Mouse (Mus musculus) hindbrain, embryonic 14.5 days (tissue): ENCODE data around the gene Vkorc1. TPM values are rescaled to one million over a fixed set of nuclear protein-coding genes. Genes with fewer than 3 reads are reported as not detected.
"Not testable (repeated sequence)": the region's sequence is repeated elsewhere in the genome, so short reads cannot be mapped to it uniquely, and the experiment has no call there.

Source experiments
- ATAC-seq: fragments of 200-750 bp; cut with Nextera tagmentation; 2 replicates; pipeline ENCODE4 v1.8.0; 2017; ENCODE audit warnings: moderate number of reproducible peaks, mild to moderate bottlenecking, moderate TSS enrichment, moderate library complexity; ENCODE audit not compliant: low FRiP score
- DNase-seq: peaks from one replicate; pipeline ENCODE4 v3.0.0-alpha.2; 2015; ENCODE audit warnings: low spot score
- H3K27ac ChIP-seq: fragments of 300-500 bp; sonication (generic); 2 replicates; pipeline ENCODE4 v1.5.1; 2014; ENCODE audit warnings: mild to moderate bottlenecking, moderate library complexity
- H3K27me3 ChIP-seq: fragments of 300-500 bp; sonication (generic); 2 replicates; pipeline ENCODE4 v1.6.1; 2014; ENCODE audit warnings: mild to moderate bottlenecking, low read length, mixed read lengths; ENCODE audit not compliant: control insufficient read depth, insufficient read depth
- H3K36me3 ChIP-seq: fragments of 300-500 bp; sonication (generic); replicated peaks from 2 replicates; pipeline ENCODE4 v1.6.1; 2014; ENCODE audit not compliant: control insufficient read depth, insufficient read depth
- H3K4me1 ChIP-seq: fragments of 300-500 bp; sonication (generic); replicated peaks from 2 replicates; pipeline ENCODE4 v1.6.1; 2014; ENCODE audit warnings: antibody characterized with exemption, low read length, mixed read lengths; ENCODE audit not compliant: control insufficient read depth, insufficient read depth
- H3K4me2 ChIP-seq: fragments of 300-500 bp; sonication (generic); replicated peaks from 2 replicates; pipeline ENCODE4 v1.6.1; 2014; ENCODE audit warnings: mild to moderate bottlenecking, moderate library complexity
- H3K4me3 ChIP-seq: fragments of 300-500 bp; sonication (generic); replicated peaks from 2 replicates; pipeline ENCODE4 v1.5.1; 2014; ENCODE audit warnings: mild to moderate bottlenecking, low read length
- H3K9ac ChIP-seq: fragments of 300-500 bp; sonication (generic); 2 replicates; pipeline ENCODE4 v1.6.1; 2014
- H3K9me3 ChIP-seq: fragments of 300-500 bp; sonication (generic); 2 replicates; pipeline ENCODE4 v1.6.1; 2016; ENCODE audit warnings: low read length; ENCODE audit not compliant: control insufficient read depth
- WGBS: fragments of 180-500 bp; shearing (Covaris S2); extraction: QIAGEN DNeasy Blood & Tissue Kit; methylation state at CpG from one replicate; pipeline ENCODE4 v1.1.7; 2014; 5-methylcytosine and 5-hydroxymethylcytosine counted together
- polyA plus RNA-seq: library from polyadenylated mRNA; unstranded; fragments of >200 nt; fragmentation: Nextera tagmentation; extraction: Ambion mirVana; gene quantifications from 2 replicates; pipeline ENCODE4 v1.2.1, GENCODE M21; 2014

Gene Vkorc1
- polyA plus RNA-seq, 1 experiment from 2014 or later, result 81.8 TPM

DNA sequence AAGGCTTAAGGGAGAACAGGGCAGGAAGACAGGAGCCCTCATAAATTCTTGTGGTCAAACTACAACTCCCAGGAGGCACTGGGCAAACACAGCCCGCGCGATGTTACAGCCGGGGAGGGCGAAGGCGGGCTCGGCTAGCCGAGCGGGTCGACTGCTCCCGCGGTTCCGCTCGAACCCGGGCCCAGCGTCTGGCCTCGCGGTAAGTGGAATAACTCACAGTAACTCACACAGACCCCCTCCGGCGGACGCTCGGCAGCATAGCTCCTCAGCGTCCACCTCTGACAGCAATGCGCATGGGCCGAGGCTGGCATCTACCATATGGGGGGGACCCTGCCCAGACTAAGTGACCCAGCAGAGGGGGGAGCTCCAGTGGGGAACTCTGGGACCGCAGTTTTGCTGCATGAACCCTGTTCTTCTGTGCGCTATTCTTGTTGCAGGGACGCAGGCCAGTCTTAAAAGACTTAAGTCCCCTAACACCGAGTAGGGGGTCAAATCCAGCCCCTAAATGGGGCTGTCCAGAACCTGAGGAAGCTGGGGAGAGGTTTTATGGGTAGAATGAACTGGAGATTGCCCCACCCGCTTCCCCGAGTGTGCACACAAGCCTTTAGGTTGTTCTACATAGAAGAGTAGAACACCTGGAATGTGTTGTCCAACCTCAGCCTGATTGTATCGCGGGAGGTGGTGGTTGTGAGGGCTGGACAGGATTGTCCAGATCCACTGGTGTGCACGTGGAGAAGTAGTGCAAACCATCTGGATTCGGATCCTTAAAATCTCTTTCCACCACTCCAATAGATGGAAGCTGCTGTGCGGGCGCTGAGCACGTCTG lies 8.8 kb upstream of the Vkorc1 start, which contains the start of gene Bckdk:
Gene Bckdk, plus strand, starts transcription at position 112 of the 826 bp plus-strand sequence.
- no peaks in the 10 kb centered on the region for H3K9me3 ChIP-seq
- WGBS, result 10% methylated on average over 38 of the region's 38 CpGs
- ATAC-seq, result peak; percentile 90

GRCm38 (mm10) chr7:127901772-127902171 lies 6.4 kb upstream of the Vkorc1 start:
- peaks cover 7% of the 10 kb centered on the region for H3K4me1 ChIP-seq
- ATAC-seq (no peak), DNase-seq (no peak)
- H3K27me3 ChIP-seq, result no peaks in the 10 kb centered on the region
- no peak overlapping the region for H3K4me2 ChIP-seq
- no peaks in the 10 kb centered on the region for H3K9me3 ChIP-seq
- 63% methylated on average over 2 of the region's 2 CpGs for WGBS
- peaks cover 6% of the 10 kb centered on the region for H3K36me3 ChIP-seq
- H3K4me3 ChIP-seq, result no peak overlapping the region
- no peak overlapping the region for H3K9ac ChIP-seq
- H3K27ac ChIP-seq, result no peak overlapping the region

More for the DNA sequence above, 8.8 kb upstream of the Vkorc1 start, which contains the start of gene Bckdk:
- Histone ChIP-seq H3K27ac (peak within 1 kb of the TSS; percentile 77), H3K4me3 (peak within 1 kb of the TSS; percentile 50), H3K36me3 (peaks cover 30% of the 10 kb centered on the region), H3K9ac (peak within 1 kb of the TSS; percentile 77), H3K4me2 (peak within 1 kb of the TSS; percentile 81), H3K4me1 (peaks cover 7% of the 10 kb centered on the region), H3K27me3 (no peaks in the 10 kb centered on the region)
- peak; percentile 83 for DNase-seq

DNA sequence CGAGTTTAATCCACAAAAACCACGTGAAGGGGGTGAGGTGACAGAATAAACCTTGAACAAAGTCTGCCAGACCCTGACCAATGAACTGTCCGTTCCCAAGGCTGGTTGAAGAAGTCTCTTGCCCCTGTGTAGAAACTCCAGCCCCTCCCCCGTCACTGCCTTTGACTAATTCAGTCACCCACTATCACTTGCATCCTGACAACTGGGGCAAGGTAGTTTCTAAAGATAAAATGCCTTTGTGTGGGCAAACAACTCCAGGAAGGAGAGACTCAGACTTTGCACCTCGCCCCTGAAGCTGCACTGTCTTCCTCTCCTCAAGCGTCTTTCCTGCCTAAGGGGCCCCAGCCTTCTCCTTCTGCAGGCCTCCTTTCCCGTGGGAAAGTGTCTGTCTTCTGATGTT lies 4.6 kb upstream of the Vkorc1 start:
- H3K4me3 ChIP-seq, result no peak overlapping the region
- H3K4me1 ChIP-seq, result peaks cover 7% of the 10 kb centered on the region
- no peaks in the 10 kb centered on the region for H3K27me3 ChIP-seq
- DNase-seq, result no peak
- WGBS, result 53% methylated on average over 7 of the region's 7 CpGs
- H3K9me3 ChIP-seq, result no peaks in the 10 kb centered on the region
- H3K36me3 ChIP-seq, result no peaks in the 10 kb centered on the region
- H3K4me2 ChIP-seq, result no peak overlapping the region
- H3K9ac ChIP-seq, result no peak overlapping the region
- ATAC-seq, result no peak
- no peak overlapping the region for H3K27ac ChIP-seq

GRCm38 (mm10) chr7:127898179-127898956 lies 3.0 kb upstream of the Vkorc1 start:
- peaks cover 9% of the 10 kb centered on the region for H3K4me1 ChIP-seq
- H3K27ac ChIP-seq, result no peak overlapping the region
- ATAC-seq, result no peak
- H3K27me3 ChIP-seq, result no peaks in the 10 kb centered on the region
- WGBS, result 39% methylated on average over 10 of the region's 10 CpGs
- DNase-seq, result no peak
- H3K36me3 ChIP-seq, result 0 out of 2 replicates have a peak, but pooled peaks cover 5% of the 10 kb centered on the region
- no peak overlapping the region for H3K4me2 ChIP-seq
- H3K9me3 ChIP-seq, result no peaks in the 10 kb centered on the region
- H3K9ac ChIP-seq, result no peak overlapping the region
- no peak overlapping the region for H3K4me3 ChIP-seq

DNA sequence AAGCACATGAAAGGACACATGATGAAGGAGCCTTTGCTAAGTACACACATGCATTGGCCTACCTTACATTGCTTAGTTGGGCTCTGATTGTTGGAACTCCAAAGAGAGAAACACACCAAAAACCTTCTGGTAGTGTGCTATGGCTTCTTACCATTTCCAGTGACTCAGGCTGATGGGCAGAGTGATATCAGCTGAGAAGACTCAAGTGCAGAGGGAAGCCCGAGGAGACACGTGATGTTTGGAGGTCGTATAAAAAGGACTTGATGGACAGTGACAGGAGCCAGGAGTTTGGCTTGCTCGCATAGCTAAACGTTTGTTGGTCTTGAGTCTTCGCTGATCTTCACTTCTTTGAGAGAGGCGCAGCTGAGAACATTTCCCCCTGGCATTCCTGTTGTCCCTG lies 2.1 kb upstream of the Vkorc1 start:
- H3K4me2 ChIP-seq, result no peak overlapping the region
- H3K9me3 ChIP-seq, result no peaks in the 10 kb centered on the region
- 93% methylated on average over 7 of the region's 7 CpGs for WGBS
- H3K27me3 ChIP-seq, result no peaks in the 10 kb centered on the region
- ATAC-seq (no peak), DNase-seq (no peak)
- H3K9ac ChIP-seq, result no peak overlapping the region
- H3K4me3 ChIP-seq, result no peak overlapping the region
- peaks cover 9% of the 10 kb centered on the region for H3K4me1 ChIP-seq
- no peak overlapping the region for H3K27ac ChIP-seq
- H3K36me3 ChIP-seq, result peaks cover 13% of the 10 kb centered on the region

DNA sequence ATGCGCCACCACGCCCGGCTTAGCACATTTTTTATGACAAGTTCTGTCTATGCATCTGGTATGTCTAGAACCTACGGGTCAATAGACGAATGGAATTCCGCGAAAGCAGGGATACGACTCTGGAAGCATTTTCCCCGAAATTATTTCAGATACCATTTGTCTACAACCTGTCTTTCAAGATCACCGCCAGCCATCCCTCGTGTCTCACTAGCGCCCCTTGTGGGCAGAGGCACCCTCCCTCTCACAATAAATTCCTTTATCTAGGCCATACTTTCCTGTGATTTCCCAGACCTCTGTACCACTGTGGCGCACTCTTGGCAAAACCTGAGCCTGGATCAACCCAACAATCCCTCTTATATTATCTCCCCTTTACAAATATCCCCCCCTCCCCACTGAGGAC lies 967 bp upstream of the Vkorc1 start:
- Histone ChIP-seq H3K36me3 (peaks cover 17% of the 10 kb centered on the region), H3K9ac (no peak overlapping the region), H3K4me3 (no peak overlapping the region), H3K27me3 (no peaks in the 10 kb centered on the region), H3K9me3 (no peaks in the 10 kb centered on the region), H3K4me1 (peaks cover 9% of the 10 kb centered on the region), H3K4me2 (no peak overlapping the region), H3K27ac (no peak overlapping the region)
- DNase-seq (peak; percentile 53), ATAC-seq (no peak)
- WGBS, result 65% methylated on average over 13 of the region's 13 CpGs

GRCm38 (mm10) chr7:127895891-127896290 lies 474 bp upstream of the Vkorc1 start:
- not testable (repeated sequence) for H3K9ac ChIP-seq, DNase-seq, H3K27me3 ChIP-seq, H3K4me3 ChIP-seq, ATAC-seq, H3K27ac ChIP-seq, H3K9me3 ChIP-seq, H3K4me1 ChIP-seq
- 70% methylated on average over 7 of the region's 7 CpGs for WGBS
- Histone ChIP-seq H3K4me2 (peak overlapping the region; percentile 57; the same call in 1 of the 2 replicates), H3K36me3 (peaks cover 21% of the 10 kb centered on the region)

- H3K4me3 ChIP-seq, result peak overlapping the region; percentile 47; the same call in 1 of the 2 replicates
- no peak overlapping the region for H3K27ac ChIP-seq
- H3K36me3 ChIP-seq, result peaks cover 29% of the 10 kb centered on the region
- H3K27me3 ChIP-seq, result no peaks in the 10 kb centered on the region
- peak overlapping the region; percentile 59; the same call in 1 of the 2 replicates for H3K9ac ChIP-seq
- ATAC-seq (no peak), DNase-seq (no peak)
- no peaks in the 10 kb centered on the region for H3K9me3 ChIP-seq
- peak overlapping the region; percentile 57 for H3K4me2 ChIP-seq
- H3K4me1 ChIP-seq, result peaks cover 9% of the 10 kb centered on the region
- 93% methylated on average over 5 of the region's 5 CpGs for WGBS
Observed at GRCm38 (mm10) chr7:127894480-127894879, 937 bp downstream of the Vkorc1 start.

DNA sequence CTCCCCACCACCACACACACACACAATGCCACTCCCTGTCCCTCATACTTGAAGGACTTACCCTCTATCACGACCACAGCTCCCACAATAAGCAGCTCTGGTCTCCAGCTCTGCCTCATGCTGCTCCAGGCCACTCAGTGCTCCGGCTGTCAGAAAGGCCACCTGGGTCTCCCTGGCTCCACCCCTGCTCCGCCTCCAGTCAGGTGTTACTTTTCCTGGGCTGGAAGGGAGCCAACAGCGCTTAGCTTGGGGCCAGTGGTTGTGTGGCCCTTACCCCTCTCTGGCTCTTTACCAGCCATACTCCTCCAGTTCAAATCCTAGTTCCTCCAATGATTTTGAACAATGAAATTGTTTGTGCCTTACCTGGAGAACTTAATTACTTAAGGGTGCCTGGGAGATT lies 4.6 kb downstream of the Vkorc1 start, which contains the start of gene Prss53:
Gene Prss53, minus strand, starts transcription at position 173 of the 400 bp plus-strand sequence.
- no peak within 1 kb of the TSS for H3K4me3 ChIP-seq
- H3K4me1 ChIP-seq, result peaks cover 9% of the 10 kb centered on the region
- H3K27me3 ChIP-seq, result no peaks in the 10 kb centered on the region
- H3K9ac ChIP-seq, result no peak within 1 kb of the TSS
- H3K9me3 ChIP-seq, result no peaks in the 10 kb centered on the region
- DNase-seq, result no peak
- no peak within 1 kb of the TSS for H3K27ac ChIP-seq
- no peak for ATAC-seq
- 30% methylated on average over 4 of the region's 4 CpGs for WGBS
- no peak within 1 kb of the TSS for H3K4me2 ChIP-seq
- H3K36me3 ChIP-seq, result peaks cover 66% of the 10 kb centered on the region
